Mouse (Mus musculus) kidney, embryonic 14.5 days (tissue): ENCODE results near the gene Gm21983. TPM values are rescaled to one million over a fixed set of nuclear protein-coding genes. Genes with fewer than 3 reads are reported as not detected.

Experiments
- ATAC-seq: fragments of 200-750 bp; cut with Nextera tagmentation; 2 replicates; pipeline ENCODE4 v1.8.0; 2017; ENCODE audit warnings: moderate number of reproducible peaks, mild to moderate bottlenecking, moderate TSS enrichment, moderate library complexity; ENCODE audit not compliant: low FRiP score, low TSS enrichment
- H3K27ac ChIP-seq: fragments of 300-500 bp; sonication (generic); 2 replicates; pipeline ENCODE4 v1.5.1; 2014; ENCODE audit warnings: low read depth, mild to moderate bottlenecking, low read length, moderate library complexity, mixed read lengths
- H3K27me3 ChIP-seq: fragments of 300-500 bp; sonication (generic); 2 replicates; pipeline ENCODE4 v1.6.1; 2014; ENCODE audit warnings: mild to moderate bottlenecking, low read length; ENCODE audit not compliant: control insufficient read depth, insufficient read depth
- H3K36me3 ChIP-seq: fragments of 300-500 bp; sonication (generic); 2 replicates; pipeline ENCODE4 v1.6.1; 2014; ENCODE audit warnings: low read length, mixed read lengths; ENCODE audit not compliant: control insufficient read depth, insufficient read depth
- H3K4me1 ChIP-seq: fragments of 300-500 bp; sonication (generic); 2 replicates; pipeline ENCODE4 v1.6.1; 2014; ENCODE audit warnings: low read length, mixed read lengths; ENCODE audit not compliant: control insufficient read depth, insufficient read depth
- H3K4me2 ChIP-seq: fragments of 300-500 bp; sonication (generic); replicated peaks from 2 replicates; pipeline ENCODE4 v1.6.1; 2014; ENCODE audit warnings: low read depth, mild to moderate bottlenecking, low read length
- H3K4me3 ChIP-seq: fragments of 300-500 bp; sonication (generic); 2 replicates; pipeline ENCODE4 v1.5.1; 2014; ENCODE audit warnings: mild to moderate bottlenecking, low read length
- H3K9ac ChIP-seq: fragments of 300-500 bp; sonication (generic); 2 replicates; pipeline ENCODE4 v1.6.1; 2014; ENCODE audit warnings: low read depth, mild to moderate bottlenecking, low read length, moderate library complexity
- H3K9me3 ChIP-seq: fragments of 300-500 bp; sonication (generic); 2 replicates; pipeline ENCODE4 v1.6.1; 2016; ENCODE audit warnings: low read length; ENCODE audit not compliant: control insufficient read depth
- WGBS: fragments of 180-500 bp; shearing (Covaris S2); extraction: QIAGEN DNeasy Blood & Tissue Kit; methylation state at CpG from one replicate; pipeline ENCODE4 v1.1.7; 2014; 5-methylcytosine and 5-hydroxymethylcytosine counted together
- polyA plus RNA-seq: library from polyadenylated mRNA; unstranded; fragments of >200 nt; fragmentation: Nextera tagmentation; extraction: Ambion mirVana; gene quantifications from 2 replicates; pipeline ENCODE4 v1.2.1, GENCODE M21; 2014

Gm21983 gene
- polyA plus RNA-seq, 1 experiment from 2014 or later = not detected

DNA sequence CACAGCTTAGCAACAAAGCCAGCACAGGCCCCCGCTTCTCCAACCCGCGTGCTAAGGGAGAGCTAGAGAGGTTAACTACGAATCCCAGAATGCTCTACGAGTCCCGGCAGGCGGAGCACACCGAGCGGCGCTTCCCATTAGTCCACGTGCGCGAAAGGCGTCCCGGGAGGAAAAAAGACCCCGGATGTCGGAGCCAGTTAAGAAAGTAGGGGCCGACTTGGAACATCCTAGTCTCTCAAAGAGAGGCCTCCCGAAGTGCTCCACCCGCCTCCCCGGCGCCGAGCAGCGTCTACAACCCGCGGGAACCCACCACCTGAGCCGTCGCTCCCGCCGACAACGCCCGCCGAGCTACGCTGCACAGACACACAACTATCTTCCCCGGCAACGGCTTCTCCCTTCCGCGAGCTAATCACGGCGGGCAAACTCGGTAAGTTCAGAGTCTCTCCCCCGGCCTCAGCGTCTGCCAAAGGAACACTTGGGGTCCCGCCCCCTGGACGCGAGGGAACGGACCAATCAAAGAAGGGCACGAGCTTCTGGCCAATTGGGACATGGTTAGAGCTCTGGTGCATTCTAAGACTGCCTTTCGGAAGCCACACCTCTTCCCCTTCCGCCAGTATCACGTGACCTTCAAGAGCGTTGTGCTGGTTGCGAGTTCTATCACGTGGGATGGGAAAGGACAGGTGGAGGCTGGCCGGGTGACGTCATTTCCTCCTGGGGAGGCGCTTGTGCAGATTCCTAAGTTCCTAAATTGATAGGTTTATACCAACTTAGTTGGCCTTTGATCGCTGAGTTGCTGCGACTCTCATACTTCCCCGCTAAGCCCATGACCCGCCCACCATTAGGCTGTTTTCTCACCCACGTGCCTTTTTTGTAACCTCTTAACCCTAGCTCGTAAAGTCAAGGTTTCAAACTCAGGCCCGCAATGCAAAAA is 15.1 kb upstream of the Gm21983 start, which contains the start of the genes BC024978 and Snrpa:
Gene BC024978 (plus strand): TSS at position 101 of the 931 bp plus-strand sequence.
Gene Snrpa (minus strand): TSS at position 591 of the 931 bp plus-strand sequence.
- Histone ChIP-seq H3K4me3 (peak within 1 kb of the TSS; percentile 82), H3K36me3 (peaks cover 33% of the 10 kb centered on the region), H3K27me3 (no peaks in the 10 kb centered on the region), H3K9me3 (no peaks in the 10 kb centered on the region), H3K27ac (peak within 1 kb of the TSS; percentile 99), H3K4me1 (peaks cover 12% of the 10 kb centered on the region; the same call in 1 of the 2 replicates), H3K9ac (peak within 1 kb of the TSS; percentile 97), H3K4me2 (peak within 1 kb of the TSS; percentile 72)
- under 1% methylated on average over 64 of the region's 64 CpGs for WGBS
- peak; percentile 99 for ATAC-seq

DNA sequence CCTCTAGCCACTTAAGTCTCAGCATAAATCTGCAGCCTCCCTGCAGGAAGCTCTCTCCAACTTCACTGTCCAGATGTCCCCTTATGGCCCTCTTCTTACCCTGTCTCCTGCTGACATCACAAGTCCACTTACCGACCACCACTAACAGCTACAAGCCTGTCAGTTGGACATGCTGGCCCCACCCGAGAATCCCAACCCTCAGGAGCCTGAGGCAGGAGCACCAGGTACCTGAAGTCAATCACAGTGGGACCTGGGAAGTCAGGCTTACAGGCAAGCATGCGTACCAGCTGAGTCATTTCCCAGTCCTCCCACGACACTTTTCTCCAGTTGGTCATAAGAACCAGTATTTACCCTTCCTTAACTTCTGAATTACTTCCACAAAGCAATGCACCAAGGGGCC is 12.8 kb upstream of the Gm21983 start:
- Histone ChIP-seq H3K27me3 (no peaks in the 10 kb centered on the region), H3K27ac (no peak overlapping the region), H3K4me3 (no peak overlapping the region), H3K4me1 (peaks cover 12% of the 10 kb centered on the region; the same call in 1 of the 2 replicates), H3K4me2 (no peak overlapping the region; the same call in 1 of the 2 replicates), H3K36me3 (peaks cover 54% of the 10 kb centered on the region), H3K9ac (0 out of 2 replicates have a peak overlapping the region, but pooled peaks have one; percentile 1), H3K9me3 (no peaks in the 10 kb centered on the region)
- WGBS = 82% methylated on average over 4 of the region's 4 CpGs
- no peak for ATAC-seq

DNA sequence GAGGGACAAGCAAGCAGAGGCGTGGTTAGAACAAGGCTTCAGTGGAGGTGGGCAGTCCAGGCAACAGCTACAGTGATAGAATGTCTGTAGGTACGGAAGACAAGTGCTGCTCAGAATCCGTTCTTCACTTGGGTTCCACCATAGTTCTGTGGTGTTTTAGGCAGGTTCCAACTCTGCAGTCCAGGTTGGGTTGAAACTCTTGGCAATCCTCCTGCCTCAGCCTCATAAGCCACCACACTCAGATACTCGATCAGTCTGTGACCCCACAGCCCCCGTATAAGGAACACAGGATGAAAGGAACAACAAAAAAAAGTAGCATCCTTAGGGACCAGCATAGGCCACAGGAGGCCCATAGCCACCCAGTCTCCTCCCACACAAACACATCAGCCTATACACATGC is 11.5 kb upstream of the Gm21983 start:
- no peak for ATAC-seq
- no peaks in the 10 kb centered on the region for H3K9me3 ChIP-seq
- H3K9ac ChIP-seq = no peak overlapping the region
- no peak overlapping the region for H3K4me2 ChIP-seq
- H3K27ac ChIP-seq = no peak overlapping the region
- H3K4me1 ChIP-seq = peaks cover 12% of the 10 kb centered on the region; the same call in 1 of the 2 replicates
- 91% methylated on average over 5 of the region's 5 CpGs for WGBS
- no peaks in the 10 kb centered on the region for H3K27me3 ChIP-seq
- peaks cover 67% of the 10 kb centered on the region for H3K36me3 ChIP-seq
- no peak overlapping the region for H3K4me3 ChIP-seq

- no peak for ATAC-seq
- no peak overlapping the region for H3K9ac ChIP-seq
- no peaks in the 10 kb centered on the region for H3K27me3 ChIP-seq
- peaks cover 97% of the 10 kb centered on the region for H3K36me3 ChIP-seq
- H3K9me3 ChIP-seq = no peaks in the 10 kb centered on the region
- H3K4me3 ChIP-seq = no peak overlapping the region
- 98% methylated on average over 10 of the region's 10 CpGs for WGBS
- H3K4me1 ChIP-seq = peaks cover 1% of the 10 kb centered on the region; the same call in 1 of the 2 replicates
- no peak overlapping the region for H3K4me2 ChIP-seq
- no peak overlapping the region for H3K27ac ChIP-seq
Measured at GRCm38 (mm10) chr7:27189271-27189931, 8.5 kb upstream of the Gm21983 start.

GRCm38 (mm10) chr7:27185986-27186385 is 5.1 kb upstream of the Gm21983 start:
- 88% methylated on average over 5 of the region's 5 CpGs for WGBS
- no peaks in the 10 kb centered on the region for H3K4me1 ChIP-seq
- H3K4me2 ChIP-seq = no peak overlapping the region
- ATAC-seq = no peak
- no peak overlapping the region for H3K9ac ChIP-seq
- H3K4me3 ChIP-seq = no peak overlapping the region
- H3K27me3 ChIP-seq = no peaks in the 10 kb centered on the region
- H3K27ac ChIP-seq = no peak overlapping the region
- H3K9me3 ChIP-seq = no peaks in the 10 kb centered on the region
- H3K36me3 ChIP-seq = peaks cover 75% of the 10 kb centered on the region

DNA sequence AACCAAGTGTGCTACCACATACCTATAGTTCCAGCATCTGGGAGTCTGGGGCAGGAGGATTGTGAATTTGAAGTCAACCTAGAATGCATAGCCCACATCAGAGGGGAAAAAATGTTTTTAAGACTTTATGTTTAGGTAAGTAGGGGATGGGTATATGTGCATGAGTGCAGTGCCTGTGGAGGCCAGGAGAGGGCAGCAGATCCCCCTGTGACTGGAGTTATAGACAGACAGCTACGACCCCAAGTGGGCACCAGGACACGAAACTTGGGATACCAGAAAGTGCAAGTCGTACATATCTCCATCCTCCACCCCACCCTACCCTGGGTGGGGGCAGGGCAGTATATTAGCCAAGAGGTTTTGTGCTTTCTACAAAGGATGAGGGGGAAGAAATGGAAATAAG is 4.1 kb upstream of the Gm21983 start:
- no peak overlapping the region for H3K4me2 ChIP-seq
- WGBS = 77% methylated on average over 3 of the region's 3 CpGs
- H3K4me1 ChIP-seq = no peaks in the 10 kb centered on the region
- no peak overlapping the region for H3K4me3 ChIP-seq
- H3K27ac ChIP-seq = no peak overlapping the region
- H3K27me3 ChIP-seq = no peaks in the 10 kb centered on the region
- peaks cover 65% of the 10 kb centered on the region for H3K36me3 ChIP-seq
- no peak for ATAC-seq
- no peaks in the 10 kb centered on the region for H3K9me3 ChIP-seq
- H3K9ac ChIP-seq = no peak overlapping the region

DNA sequence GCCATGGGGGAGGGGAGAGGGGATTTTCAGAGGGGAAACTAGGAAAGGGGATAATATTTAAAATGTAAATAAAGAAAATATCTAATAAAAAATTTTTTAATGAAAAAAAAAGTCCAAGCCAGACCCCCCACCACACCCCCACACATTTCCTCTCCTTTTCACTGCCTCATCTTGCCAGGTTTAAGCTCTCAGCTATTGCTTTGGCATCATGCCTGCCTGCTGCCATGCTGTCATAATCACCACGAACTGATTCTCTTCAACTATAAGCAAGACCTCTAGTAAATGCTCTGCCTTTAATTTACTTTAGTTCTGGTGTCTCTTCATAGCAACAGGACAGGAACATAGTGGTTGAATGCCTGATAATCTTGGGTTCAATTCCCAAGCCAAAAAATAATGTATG is 1.6 kb upstream of the Gm21983 start:
- WGBS = 92% methylated on average over 1 of the region's 1 CpGs
- peaks cover 41% of the 10 kb centered on the region for H3K36me3 ChIP-seq
- no peak overlapping the region for H3K27ac ChIP-seq
- H3K9me3 ChIP-seq = no peaks in the 10 kb centered on the region
- no peak overlapping the region for H3K4me3 ChIP-seq
- H3K4me1 ChIP-seq = 0 out of 2 replicates have a peak, but pooled peaks cover 8% of the 10 kb centered on the region
- H3K27me3 ChIP-seq = no peaks in the 10 kb centered on the region
- no peak overlapping the region for H3K4me2 ChIP-seq
- no peak overlapping the region for H3K9ac ChIP-seq
- no peak for ATAC-seq

- H3K27ac ChIP-seq = no peak overlapping the region
- no peaks in the 10 kb centered on the region for H3K9me3 ChIP-seq
- H3K4me3 ChIP-seq = peak overlapping the region; percentile 7; the same call in 1 of the 2 replicates
- ATAC-seq = no peak
- no peaks in the 10 kb centered on the region for H3K27me3 ChIP-seq
- H3K36me3 ChIP-seq = peaks cover 16% of the 10 kb centered on the region
- WGBS = 71% methylated on average over 5 of the region's 5 CpGs
- H3K4me1 ChIP-seq = 0 out of 2 replicates have a peak, but pooled peaks cover 8% of the 10 kb centered on the region
- no peak overlapping the region for H3K9ac ChIP-seq
- H3K4me2 ChIP-seq = no peak overlapping the region; the same call in 1 of the 2 replicates
Measured at GRCm38 (mm10) chr7:27180036-27180435, 850 bp downstream of the Gm21983 start.
